Mouse (Mus musculus): ENCODE measurements around the gene Supt4a.

DNA sequence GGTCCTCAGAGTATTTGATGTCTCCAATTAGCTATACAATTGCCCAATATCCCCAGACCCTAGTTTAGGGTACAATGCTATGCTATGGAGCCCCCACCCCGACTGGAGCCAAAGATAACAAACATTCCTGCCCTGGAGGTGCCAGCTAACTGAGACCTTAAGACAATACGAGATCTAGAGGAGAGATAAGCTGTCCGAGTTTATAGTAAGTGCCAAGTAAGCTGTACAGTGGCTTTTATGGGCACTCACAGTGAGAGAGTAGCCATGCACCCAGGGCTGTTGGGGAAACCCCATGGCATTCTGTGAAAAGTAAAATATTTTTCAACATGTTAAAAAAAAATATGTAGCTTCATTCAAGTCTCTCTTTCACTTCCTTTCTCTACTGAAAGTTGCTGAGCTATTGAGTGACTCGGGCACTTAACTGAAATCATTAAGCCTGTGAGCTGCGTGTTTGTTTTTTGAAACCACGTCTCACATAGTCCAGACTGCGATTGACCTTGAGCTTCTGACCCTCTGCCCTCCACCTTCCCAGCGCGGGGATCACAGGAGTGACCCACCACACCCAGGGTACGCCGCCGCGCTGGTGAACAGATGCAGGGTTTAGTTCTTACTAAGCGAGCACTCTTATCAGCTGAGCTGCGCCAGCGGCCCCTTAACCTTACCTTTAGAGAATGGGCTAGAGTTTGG is 47.2 kb upstream of the Supt4a start:
- TF ChIP-seq CTCF (IDR thresholded peaks at IDR 0.05; ENCODE audit: insufficient read depth, low read length) (no peak), POLR2A (IDR thresholded peaks at IDR 0.05; ENCODE audit: borderline replicate concordance, extremely low read depth, low read depth, low read length) (no peak)
